Mouse (Mus musculus) 3134 (cell line): ENCODE results near the gene Tenm2.

Experiments used
- DNase-seq: peaks from one replicate; pipeline ENCODE4 v3.0.0-alpha.2; 2011; ENCODE audit warnings: low spot score; ENCODE audit not compliant: insufficient read length; ENCODE audit errors: extremely low read depth

The Tenm2 gene

DNA sequence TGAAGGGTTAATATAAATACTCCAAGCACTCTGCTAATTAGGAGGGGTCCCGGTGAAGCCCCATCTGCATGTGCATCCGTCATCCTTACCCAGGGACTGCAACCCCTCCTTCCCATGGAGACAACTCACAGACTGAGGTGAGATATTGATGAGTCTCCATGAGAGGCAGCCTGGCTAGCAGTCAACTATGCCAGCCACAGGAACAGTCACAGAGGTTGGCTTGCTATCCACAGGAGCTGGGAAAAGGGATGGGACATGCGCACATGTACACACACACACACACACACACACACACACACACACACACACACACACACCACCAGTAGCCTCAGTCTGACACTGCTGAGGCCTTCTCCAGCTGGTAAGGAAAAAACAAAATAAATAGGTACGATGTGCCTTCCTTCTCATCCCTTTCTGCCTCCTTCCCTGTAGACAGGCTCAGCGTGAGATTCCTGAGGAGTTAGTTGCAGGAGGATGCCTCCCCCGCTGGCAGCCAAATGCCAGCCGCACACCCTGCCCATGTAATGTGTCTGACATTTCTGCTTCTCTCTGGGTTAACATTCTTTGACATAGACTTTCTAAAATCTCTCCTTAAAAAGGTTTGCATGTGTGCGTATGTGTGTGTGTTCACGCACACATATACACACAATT lies 740.7 kb downstream of the Tenm2 start:
- no peak for DNase-seq

- no peak for DNase-seq
Measured at GRCm38 (mm10) chr11:36492274-36492673, 743.5 kb downstream of the Tenm2 start.

DNA sequence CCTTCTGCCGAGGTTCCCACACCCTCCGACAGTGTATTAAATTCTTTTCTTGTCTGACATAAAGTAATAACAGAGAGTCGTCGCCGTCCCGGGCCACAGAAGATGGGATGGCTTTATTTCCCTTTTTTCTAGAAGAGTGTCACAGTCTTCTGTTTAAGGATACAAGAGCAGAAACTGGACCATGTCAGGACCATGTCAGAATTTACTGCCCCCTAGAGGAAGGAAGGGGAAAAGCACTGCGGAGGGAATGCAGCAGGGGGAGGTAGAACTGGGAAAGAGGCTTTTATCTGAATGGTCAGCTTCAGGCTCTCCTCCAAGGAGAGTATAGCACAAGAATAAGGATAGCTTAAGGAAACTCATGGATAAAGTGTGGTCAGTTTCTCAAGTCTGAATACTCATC lies 745.7 kb downstream of the Tenm2 start:
- DNase-seq: no peak

GRCm38 (mm10) chr11:36488666-36489065 lies 747.1 kb downstream of the Tenm2 start:
- DNase-seq: no peak

GRCm38 (mm10) chr11:36486092-36486491 lies 749.7 kb downstream of the Tenm2 start:
- no peak for DNase-seq

DNA sequence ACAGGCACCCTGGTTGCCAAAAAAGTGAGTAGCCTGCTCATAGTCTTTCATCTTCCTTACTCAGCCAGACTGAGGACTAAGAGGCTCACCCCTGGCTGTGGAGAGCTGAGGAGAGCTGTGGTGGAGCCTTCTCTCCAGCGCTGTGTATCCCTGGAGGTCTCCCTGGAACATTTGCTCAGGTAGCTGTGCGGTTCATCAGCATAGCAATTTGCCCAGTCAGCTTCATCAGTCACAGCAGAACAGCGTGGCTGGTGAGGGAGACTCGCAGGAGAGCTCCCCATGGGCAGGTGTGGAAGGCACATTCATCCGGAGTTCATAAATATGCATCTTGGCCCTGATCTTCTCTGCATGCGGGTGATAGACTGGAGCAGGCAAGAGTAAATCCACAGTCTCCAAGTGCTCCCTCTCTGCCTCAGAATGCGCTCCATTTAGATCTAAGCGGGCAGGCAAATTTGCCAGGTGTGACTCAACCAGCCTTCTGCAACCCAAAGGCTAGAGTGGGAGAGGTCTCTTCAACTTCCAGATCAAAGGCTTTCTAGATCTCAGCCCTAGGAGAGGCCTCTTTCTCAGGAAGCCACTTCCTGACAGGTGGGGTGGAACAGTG lies 751.2 kb downstream of the Tenm2 start:
- no peak for DNase-seq

DNA sequence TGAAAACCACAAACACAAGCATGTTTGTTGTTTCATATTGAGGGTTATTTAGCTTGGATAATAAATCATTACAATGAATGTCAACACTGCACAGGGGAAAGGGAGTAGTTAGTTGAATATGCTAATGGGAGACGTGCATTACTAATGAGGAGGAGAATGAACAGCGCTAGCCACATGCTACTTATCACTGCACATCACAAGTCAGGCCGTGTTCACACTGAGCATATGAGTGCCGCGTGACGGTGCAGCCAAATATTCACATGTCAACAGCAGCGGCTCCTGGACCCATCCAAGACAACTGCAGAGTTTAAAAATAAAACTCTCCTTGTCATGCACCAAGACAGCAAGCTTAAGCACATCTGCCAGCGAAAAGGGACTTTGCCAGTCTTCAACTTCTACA lies 753.6 kb downstream of the Tenm2 start:
- DNase-seq: no peak

DNA sequence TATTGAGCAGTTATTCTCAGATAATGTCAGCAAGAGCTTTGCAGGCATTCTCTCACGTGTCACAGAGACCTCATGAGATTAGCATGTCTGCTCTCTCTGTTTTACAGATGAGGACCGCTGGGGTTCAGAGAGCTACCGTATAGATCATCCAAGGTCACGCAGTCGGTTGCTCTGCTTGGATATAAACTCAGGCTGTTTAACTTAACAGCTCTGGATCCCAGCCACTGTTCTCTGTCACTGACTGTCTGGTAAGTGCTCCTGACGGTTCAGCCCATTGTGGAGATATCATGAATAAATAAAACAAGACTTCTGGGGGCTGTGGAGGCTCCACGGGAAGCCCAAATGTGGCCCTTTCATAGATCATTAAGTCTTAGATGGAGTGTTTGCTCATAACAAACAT lies 754.2 kb downstream of the Tenm2 start:
- DNase-seq: no peak

- no peak for DNase-seq
Measured at GRCm38 (mm10) chr11:36481086-36481485, 754.7 kb downstream of the Tenm2 start.

DNA sequence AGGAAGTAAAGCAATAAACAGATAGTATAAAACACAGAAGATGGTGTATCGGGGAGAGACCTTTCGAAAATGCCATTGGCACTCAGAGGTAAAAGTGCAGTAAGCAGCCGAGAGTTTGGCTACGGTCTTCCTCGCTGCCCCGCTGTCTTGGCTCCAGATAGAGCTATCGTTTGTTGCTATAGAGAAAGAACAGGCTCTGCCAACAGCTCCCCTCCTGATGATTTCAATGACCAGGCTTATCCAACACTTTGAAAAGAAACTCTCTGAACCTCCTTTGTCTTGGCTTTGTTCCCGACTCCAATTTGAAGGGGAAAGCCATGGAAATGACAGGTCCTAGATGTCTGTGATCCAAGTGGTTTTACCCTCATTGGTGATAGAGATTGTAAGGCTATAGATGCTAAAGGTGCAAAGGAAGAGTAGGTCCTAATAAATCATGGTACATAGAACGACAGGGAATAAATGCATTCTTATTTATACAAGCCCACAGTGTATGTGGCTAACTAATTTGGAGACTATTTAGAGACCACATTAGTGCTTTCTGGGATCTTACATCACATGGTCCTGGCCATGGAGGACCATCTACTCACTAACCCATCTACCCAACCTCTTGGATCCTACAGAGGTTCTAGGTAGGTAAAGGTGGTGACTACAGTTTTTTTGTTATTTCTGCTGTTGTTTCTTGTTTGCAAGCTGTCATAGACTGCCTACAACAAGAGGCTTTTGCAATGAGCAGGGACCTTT lies 765.8 kb downstream of the Tenm2 start:
- no peak for DNase-seq

DNA sequence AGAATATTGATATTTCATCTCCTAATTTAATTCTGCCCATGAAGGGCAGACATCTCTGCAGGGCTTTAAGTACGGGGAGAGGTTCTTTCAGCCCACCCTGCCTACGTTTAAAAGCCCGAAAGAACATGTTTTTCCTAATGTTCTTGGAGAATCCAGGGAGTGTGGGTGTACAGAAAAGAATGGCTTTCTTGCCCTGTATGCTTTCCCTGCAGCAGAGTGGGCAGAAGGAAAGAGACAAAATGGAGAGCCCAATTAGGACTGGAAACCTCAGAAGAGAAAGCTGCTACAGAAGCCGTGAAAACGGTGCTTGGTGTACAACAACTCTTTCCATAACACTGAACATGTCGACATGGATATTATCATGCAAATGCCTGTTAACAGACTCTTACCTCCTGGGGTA lies 777.3 kb downstream of the Tenm2 start:
- no peak for DNase-seq

GRCm38 (mm10) chr11:36454076-36454475 lies 781.7 kb downstream of the Tenm2 start:
- DNase-seq: no peak

DNA sequence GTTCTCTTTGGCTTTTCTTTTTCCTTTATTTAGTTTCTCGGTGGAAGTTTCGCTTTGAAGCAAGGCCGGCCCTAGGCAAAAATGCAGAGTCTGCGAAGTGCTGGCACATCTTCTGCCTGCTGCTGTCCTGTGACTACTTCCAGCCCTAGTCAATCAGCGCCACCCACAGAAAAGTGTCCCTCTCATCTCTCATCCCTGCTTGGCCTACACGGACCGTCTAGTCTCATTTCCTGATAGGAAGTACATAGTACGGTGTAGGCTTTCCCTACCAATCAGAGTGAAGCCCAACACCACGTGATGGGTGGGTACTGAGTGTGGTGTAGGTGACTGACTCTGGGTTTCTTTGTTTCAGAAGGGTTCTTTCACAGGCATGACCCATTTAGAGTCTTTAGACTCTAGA lies 783.3 kb downstream of the Tenm2 start:
- DNase-seq: no peak

DNA sequence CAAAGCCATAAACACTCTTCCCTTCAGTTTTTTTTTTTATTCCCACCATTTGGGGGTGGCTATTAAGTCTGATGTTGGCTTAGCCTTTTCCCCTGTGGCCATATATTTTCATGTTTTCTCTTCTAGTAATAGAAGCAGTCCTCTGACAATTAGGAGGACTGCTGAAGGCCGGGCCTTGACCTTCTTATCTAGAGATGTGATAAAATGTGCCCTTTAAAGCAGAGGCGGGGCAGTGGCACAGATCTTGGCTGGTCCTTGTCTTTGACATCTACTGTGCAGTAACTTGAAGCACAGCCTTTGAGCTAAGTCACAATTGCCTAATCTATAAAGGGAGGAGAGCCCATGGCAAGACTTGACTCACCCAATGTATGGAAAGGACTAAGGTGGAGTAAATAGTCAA lies 789.4 kb downstream of the Tenm2 start:
- DNase-seq: no peak

- no peak for DNase-seq
Measured at GRCm38 (mm10) chr11:36443821-36444220, 791.9 kb downstream of the Tenm2 start.

GRCm38 (mm10) chr11:36441801-36442200 lies 794.0 kb downstream of the Tenm2 start:
- DNase-seq: no peak

- DNase-seq: no peak
Measured at GRCm38 (mm10) chr11:36436251-36436650, 799.5 kb downstream of the Tenm2 start.

- no peak for DNase-seq
Measured at GRCm38 (mm10) chr11:36428947-36429346, 806.8 kb downstream of the Tenm2 start.

- DNase-seq: no peak
Measured at GRCm38 (mm10) chr11:36424959-36425358, 810.8 kb downstream of the Tenm2 start.

DNA sequence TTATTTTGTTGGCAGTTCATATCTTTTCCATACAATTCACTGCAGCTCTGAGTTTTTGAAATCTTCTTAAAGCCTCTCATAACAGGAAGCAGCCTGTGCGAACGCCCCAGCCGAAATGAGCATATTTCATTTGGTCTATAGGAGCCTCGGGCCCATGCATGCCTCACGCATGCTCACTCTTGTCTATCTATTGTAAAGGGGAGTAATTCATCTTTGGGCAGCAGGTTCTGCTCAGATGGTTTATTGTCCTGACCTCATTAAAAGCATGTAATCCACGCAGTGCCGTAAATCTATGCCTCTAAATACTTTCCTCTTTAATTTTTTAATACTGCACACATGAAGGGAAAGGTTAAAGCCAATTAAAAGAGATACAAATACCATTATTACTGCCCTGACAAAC lies 815.7 kb downstream of the Tenm2 start:
- DNase-seq: no peak

- DNase-seq: no peak
Measured at GRCm38 (mm10) chr11:36415244-36415643, 820.5 kb downstream of the Tenm2 start.

GRCm38 (mm10) chr11:36410881-36411280 lies 824.9 kb downstream of the Tenm2 start:
- DNase-seq: no peak
